Mouse (Mus musculus) right cerebral cortex, postnatal 10 days (tissue): ENCODE measurements at regions not wholly inside any gene's neighbourhood (a gene's known extent, or its start where the extent isn't known, plus 50 kb on each side); places are given as distances from the start of the nearest gene placed in this dataset.

Source experiments
- DNase-seq, 2 experiments: peaks; one replicate each; pipeline ENCODE4 v3.0.0; 2021; ENCODE audit warnings: low spot score in 2 of 2

DNA sequence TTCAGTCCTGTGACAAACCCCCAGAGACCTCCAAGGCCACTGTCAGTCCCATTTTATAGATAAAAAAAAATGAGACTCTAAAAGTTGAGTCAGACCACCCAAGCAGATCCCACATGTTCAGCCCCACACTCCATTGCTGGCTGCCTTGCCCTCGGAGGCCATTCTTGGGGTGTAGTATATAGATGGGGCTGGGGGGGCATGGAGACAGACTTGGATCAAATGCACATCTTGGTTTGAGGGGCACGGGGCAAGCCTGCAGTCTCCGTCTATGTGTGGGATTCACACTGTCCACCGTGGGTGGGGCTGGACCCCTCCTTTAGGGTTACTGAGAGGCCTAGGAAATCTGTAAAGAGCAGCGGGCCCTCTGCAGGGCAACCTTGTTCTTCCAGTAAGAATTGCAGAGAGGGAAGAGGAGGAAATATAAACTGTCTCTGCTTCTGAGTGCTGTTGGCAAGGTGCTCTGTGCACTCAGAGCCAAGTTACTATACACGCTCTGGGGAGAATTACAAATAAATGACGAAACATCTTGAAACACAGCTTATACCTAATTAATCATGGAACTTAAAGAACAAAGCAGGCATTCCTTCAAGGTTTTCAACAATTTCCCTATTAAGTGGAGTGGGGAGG is 184.4 kb upstream of the Habp2 start:
- DNase-seq, result no peak

DNA sequence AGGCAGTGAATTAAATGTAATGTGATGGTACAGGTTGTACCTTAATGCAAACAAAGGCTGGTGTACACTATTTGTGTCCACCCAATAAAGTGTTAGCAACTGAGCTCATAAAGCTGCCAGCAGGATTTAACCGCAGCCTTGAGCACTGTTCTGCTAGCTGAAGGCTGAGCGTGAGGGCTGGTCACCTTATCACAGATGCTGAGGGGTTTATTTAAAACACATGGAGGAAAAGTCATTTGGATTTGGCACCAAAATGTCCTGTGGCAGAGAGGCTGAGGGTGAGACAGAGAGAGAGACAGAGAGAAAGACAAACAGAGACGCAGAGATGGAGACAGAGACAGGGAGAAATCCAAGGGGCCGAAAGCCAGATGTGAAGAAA is 181.9 kb upstream of the Habp2 start:
- DNase-seq, result no peak

DNA sequence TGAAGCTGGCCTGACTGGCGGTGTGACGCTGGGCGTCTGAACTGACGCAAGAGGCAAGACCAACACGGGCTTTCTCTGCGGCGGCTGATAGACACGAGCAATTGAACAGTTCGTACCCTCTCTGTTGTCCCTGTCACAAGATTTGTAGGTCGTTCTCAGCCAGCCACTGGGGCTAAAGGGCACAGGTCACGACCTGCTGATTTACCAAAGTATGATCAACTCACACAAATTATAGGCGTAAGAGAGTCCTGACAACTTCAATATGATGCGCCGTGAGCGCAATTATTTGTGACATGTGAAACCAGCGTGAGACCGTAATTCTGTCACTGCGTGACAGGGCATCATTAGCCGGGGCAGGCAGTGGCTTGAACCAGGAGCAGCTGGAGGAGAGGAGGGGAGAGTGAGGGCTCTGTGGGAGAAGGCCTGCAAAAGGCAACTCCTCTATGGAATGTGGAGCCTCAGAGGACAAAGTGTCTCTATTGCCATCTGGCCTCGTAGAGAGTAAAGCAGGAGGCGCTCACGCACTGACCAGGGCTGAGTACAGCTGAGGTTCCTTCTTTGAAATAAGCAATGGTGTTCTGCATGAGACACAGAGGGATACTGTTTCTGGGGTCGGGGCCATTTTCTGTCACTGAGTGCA is 181.4 kb upstream of the Habp2 start:
- peak; percentile 25 to 28 for DNase-seq

DNA sequence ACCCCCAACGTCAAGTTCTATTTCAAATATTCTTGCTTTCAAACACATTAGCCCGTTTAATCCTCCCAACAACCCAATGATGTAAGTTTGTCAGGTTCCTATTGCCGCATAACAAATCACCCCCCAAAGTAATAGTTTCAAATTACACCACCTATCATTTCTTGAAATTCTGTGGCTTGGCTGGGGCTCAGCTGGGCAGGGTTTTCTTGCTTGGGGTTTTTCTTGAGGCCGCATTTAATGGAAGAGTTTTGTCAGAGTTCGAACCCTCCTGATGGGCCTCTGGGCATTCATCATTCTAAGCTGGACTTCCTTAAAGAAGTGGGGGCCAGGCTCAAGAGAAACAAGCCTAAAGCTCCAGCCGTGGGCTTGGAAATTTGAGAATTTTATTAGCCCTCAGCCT is 178.1 kb upstream of the Habp2 start:
- no peak for DNase-seq

DNA sequence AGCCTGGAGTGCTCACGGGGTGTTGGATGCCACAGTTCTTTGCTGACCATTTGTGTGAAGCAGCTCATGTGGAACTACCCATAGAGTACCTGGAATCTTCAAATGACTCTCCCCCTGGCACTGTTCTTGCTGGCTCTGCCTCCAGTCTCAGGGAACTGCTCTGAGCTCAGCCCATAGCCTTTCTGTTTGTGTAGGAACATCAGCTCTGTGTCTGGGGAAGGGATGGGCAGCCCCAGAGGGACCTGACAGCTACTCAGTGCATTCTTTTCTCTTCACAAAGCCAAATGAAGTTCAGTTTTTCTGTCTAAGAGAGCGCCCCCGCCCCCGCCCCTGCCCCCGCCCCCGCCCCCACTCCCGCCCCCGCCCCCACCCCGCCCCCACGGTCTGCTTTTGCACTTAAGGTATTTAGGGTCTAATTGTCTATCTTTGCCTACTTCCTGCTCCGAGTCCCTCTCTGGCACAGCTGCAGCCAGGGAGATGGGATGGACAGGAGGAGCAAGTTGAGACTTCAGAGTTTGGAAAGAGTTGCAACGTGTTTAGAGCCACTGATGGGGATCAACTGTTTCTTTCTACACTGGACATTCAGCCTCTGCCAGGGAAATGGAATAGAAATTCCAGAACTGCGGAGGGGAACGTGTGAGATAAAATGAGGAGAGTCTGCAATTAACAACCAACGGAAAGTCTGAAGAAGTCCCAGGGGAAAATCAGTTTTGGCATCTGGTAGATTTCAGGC is 171.2 kb upstream of the Habp2 start:
- no peak for DNase-seq

DNA sequence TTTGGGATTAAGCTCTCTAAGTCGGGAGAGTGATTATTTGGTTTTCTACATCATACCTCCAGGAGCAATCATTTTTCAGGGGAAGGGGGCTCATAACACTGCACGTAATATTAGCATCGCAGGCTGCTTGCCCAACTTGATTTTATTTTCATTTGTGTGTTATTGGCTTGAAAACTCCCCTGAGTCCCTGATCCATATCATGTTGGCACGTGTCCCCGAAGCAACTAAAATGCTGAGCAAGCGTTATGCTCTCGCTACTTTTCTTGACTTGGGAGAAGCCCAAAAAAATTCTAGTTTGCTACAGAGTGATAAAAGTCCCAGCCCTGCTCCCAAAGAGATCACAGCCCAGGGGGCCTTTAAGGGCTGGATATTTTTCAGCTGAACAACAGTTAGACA is 170.7 kb upstream of the Habp2 start:
- DNase-seq, result no peak

DNA sequence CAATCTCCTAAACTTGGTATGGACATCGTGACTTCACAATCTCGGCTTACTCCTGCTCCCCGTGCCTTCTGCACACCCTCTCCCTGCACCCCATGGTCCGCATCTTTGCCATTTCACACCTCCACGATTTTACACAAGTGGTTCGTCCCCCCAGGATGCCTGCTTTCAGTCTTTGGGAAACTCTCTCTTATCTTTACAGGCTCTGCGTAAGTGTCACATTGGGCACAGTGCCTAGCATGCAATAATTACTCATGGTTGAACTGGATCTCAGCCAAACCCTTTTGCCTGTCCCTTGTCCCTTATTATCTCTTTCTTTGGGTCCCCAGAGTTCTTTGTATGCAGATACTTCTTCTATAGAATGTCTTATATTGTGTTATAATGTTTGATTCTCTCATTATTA is 166.2 kb upstream of the Habp2 start:
- no peak for DNase-seq

DNA sequence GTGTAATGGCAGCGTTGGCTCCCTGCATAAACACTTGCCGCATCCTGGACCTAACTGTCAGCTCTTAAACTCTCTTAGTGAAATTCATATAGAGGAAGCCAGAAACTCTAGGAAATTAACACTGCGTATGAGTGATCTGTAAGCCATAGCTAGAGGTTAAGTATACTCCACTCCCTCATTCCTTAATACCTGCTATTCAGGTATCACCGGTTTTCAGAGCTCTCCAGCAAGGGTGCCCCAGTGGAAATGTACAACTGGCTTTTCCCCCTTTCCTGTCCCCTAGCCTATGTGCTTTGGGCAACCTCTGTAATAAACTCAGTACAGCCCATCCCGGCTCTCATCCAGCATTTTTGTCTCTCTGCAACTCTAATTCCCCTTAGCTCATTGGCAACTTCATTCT is 164.8 kb upstream of the Habp2 start:
- no peak for DNase-seq

DNA sequence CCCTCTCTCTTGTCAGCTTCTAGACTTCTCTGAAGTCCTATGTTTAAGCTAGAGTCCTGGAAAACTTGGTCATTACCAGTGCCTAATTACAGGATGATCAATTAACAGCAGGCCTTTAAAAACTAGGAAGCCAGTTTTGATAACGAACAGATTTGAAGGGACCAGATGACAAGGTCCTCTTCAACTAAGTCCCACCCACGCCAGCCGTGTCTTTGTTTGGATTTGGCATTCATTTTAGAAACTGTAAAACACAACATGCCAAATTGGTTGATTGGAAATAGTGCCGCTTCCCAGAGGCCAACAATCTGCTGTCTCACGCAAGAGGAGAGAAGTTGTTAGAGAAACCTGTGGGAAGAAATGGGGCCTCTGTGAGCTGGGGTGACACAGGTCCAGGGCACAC is 155.4 kb upstream of the Habp2 start:
- no peak for DNase-seq

DNA sequence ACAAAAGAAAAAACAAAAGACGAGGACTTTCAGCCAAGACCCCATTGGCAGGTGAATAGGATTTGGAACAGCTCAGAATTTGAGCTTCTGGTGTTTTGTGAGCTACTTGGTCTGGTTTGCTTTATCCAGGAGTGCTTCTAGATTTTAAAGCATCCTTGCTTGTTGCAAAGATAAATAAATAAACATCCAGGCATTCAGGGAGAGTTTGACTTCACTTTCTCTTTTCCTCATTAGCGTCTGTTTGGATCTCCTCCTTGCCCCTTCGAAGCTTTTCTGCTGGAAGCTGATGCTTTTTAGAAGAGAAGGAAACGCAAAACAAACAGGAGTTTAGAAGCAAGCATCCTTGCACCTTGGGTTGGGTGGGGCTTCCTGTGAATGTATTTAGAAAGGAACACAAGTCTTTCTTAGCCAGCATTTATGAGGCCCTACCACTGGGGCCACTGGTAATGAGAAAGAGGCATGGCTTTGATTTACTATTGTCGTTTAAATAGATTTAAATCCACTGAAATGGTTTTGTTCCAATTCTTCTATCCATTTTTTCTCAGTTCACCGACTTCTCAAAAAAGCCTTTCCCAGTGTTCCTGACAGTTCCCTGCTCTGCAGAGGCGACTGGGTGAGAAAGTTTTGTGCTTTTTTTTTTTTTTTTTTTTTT is 153.9 kb upstream of the Habp2 start:
- DNase-seq, result no peak

DNA sequence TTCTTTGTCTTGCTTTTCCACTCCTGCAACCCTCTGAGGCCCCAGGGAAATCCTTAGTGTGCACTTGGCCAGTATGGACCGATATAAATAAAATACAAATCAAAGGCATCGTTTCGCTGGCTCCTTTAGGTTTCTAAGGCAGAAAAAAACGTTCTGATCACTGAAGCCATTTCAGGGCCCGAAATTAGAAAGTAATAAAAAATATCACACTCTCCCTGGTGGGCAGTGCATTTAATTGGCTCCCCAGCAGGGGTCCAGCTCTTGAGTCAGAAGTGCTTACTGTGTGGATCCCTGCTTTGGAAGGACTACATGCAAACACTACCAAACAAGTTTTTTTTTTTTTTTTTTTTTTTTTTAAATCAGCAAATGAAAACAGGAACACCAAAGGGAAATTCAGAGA is 153.4 kb upstream of the Habp2 start:
- DNase-seq, result no peak

DNA sequence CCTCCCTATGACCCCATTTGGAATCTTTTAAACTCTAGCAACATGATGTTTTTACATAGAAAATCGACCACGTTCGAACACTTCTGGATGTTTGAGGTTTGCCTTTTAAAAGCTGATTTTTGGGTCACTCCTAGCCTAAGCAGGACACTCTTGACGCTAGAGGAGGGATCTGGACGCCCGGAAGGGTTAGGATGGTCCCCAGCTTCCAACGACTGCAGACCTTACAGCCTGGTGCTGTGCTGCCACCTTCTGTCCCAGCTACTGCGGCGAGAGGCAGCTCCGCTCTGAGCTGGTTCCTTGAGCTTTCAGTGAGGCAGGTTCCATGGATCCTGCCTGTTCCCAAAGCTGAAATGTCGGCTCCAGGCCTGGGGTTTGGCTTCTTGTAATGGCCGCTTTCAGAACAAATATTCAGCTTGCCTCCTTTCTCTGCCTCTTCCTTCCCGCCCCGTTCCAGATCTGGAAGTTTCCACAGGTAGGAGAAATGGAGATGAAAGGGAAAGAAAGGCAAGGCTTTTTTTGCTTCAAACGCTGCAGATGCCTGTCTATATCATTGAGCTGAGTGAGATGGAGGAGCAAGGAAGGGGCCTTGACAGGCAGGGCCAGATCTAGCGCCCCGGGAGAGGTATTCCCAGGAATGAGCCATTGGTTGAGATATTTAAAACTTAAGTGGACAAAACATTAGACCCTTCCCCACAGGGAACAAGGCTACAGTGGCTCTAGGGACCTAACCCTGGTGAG is 152.7 kb upstream of the Habp2 start:
- peak; percentile 81 to 88 for DNase-seq

DNA sequence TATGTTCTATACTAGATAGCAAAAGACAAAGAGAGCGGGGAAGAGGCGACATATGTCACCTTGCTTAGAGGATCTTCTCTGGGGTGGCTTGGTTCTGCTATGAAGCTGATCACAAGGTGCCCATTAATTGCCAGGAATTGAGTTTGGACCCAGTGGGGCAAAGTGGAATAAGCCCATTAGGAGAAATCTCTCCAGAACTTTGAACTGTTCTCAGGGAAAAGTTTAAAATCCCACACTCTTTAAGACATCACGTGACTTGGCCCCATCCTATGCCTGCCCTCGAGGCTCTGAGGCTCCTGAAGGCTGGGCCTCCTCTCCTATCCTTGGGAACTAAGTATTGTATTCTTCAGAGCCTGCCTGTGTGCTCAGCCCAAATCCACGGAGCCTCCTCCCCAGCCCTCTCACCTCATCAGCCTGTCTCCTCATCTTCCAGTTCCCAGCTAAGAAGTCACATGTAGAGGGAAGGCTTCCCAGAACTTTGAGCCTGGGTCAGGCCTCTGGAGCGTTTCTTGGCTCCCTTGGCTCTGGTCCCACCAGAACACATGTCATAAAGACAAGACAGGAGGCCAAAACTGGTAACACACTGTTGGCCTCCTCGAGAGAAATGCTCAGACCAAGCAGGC is 151.5 kb upstream of the Habp2 start:
- DNase-seq, result no peak

DNA sequence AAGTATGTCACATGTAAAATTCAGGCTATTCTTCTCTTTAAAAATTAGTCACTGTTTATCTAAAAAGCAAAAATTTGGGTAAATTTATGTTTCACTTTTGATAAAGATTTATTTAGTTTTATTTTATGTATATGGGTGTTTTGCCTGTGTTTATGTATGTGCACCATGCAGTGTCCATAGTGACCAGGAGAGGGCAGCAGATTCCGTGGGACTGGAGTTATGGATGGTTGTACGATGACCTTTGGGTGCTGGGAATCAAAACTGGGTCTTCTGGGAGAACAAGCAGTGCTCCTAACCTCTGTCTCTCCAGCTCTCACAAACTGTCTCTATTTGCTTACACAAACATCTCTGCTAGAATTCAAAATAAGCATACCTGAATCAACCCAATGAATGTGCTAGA is 146.4 kb upstream of the Habp2 start:
- no peak for DNase-seq

DNA sequence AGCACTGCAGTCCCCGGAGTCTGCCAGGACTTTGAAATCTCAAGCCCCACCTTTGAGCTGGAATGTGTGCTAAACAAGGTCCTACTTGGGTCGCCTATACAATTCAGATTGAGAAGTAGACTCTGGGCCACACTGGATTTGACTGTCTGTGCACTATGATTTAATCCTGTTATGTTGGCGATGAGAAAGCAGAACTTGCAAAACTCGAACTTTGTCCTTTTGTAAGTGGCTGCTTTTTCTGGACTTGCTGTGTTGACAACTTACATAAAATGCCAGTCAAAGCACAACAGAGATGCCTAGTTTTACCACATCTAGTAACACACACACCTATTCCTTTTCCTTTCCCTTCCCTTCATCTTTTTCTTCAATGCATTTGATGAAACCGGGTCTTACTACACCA is 142.7 kb upstream of the Habp2 start:
- no peak for DNase-seq

DNA sequence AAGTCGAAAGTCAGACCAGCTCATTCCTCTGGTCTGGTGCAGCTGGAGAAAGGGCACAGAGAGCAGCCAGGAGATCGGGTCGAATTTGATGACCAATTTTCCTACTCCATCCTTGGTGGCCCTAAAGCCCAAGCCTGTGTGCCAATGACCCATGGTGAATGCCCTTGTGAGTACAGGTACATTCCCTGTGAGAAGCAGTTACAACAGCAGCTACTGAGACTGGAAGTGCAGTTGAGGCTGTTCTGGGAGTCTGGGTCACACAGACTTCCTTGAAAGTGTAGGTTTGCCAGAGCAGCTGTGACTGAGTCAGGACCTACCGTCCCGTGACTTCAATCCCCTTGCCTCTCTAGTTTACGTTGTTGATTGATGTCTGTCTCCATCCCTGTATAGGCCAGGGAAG is 129.8 kb upstream of the Habp2 start:
- DNase-seq, result no peak

DNA sequence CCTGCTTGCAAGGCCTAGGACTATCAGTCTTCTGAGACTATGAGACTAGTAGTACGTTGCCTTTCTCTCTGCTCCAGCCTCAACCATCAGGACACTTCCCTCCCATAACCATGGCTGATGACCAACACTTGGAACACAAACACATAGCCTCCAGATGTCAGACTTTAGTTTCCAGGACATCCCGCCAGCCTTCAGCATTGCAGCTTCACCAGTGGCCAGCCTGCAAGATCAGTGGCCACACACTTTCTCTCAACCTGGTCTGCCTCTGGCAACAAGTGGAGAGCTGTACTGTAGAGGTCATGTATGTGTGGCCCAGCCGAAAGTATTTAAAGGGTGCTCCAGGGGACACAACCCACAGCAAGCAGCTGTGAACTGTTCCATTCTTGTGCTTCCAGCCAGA is 124.8 kb upstream of the Habp2 start:
- no peak for DNase-seq

DNA sequence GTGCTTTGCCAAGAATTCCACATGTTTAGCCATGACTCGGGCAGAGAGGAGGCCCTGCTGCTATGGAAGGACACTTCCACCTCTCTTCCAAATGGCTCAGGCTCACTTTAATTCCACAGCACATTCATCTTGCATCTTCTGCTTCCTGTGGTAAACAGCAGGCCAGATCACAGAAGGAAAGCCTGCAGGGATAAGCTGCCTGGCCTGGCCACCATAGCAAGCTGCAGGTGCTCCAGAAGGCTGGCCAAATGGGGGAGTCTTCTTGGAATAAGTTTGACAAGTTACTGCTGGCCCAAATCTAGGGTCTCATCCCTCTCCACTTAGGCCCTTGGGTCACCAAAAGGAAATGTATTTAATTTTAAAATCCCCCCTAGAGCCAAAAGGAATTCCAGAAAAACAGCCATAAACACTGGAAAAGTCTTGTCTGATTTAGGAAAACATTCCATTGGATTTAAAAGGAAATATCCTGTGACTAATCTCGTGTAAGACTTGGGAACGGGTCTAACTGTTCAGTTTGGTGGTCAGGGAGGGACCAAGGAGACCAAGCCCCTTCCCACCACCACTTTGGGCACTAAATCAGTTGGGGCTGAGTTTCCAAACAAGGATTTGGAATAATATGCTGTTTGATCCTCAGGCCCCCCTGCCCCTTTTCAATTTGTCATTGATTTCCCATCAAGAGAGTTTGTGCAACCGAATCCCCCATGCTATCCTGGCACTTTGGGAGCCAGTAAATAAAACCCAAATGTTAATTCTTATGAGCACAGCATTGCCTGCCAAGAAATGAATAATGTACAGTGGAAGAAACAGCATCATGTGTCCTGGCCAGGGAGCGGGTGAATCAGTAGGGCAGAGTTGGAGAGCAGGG is 117.6 kb upstream of the Habp2 start:
- no peak for DNase-seq

DNA sequence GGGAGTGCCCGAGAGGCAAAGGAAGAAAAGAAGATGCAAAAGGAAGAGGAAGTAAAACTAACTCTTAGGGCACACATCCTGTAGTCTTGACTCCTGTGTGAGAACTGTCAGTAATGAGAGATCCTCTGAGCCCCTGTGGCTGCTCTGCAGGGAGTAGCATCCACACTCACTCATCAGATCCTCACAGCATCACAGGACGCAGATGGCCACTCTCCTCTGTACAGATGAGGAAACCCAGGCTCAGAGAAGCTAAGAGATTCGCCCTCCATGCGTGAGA is 117.0 kb upstream of the Habp2 start:
- DNase-seq, result no peak

DNA sequence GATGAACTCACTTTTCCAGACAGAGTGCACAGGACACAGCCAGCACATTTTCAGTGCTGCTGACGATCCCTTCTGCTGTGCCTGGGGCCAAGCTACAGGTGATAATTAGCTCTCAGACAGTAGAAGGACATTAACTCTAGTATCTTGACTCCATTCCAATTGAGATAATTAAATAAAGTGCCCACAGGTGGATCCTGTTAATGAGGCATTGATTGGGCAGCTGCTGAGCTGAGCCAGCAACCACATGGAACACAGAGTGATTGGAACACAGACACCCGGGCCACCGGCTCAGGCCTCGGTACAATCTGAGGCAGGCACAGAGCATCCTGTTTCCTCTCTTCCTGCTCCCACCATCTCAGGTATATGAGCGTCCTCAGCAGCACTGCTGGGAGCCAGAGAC is 114.5 kb upstream of the Habp2 start:
- no peak for DNase-seq

DNA sequence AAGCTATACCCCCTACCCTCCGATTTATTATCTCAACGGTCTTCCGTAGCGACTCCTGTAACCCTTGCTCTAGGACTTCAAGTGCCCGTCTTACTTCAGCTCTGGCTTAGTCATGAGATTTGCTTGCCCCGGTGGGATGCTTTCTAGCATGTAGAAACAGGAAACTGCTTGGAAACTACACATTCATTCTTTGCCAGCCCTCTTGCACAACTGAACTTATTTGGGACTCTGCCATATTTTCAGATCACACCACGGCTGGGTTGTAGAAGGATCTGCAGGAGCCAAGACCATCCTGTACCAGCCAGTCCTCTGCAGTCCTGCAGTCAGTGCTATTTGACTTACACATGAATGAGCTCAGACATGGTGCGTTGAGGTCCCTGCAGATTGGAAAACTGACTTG is 110.9 kb upstream of the Habp2 start:
- DNase-seq, result no peak
